Mouse (Mus musculus) adrenal gland, postnatal 4 days (tissue): ENCODE results near the gene Sun5. TPM values are rescaled to one million over a fixed set of nuclear protein-coding genes. Genes with fewer than 3 reads are reported as not detected.
"Not testable (repeated sequence)": the region's sequence is repeated elsewhere in the genome, so short reads cannot be mapped to it uniquely, and the experiment has no call there.

Experiments
- DNase-seq, 2 experiments: peaks; one replicate each; pipeline ENCODE4 v3.0.0; 2021 to 2022; ENCODE audit warnings: low spot score in 2 of 2, mixed read lengths in 2 of 2
- long read RNA-seq, 2 experiments: library from polyadenylated mRNA; stranded (forward); transcript quantifications; one replicate each; pipeline ENCODE4 v2.0.0; 2021
- total RNA-seq, 2 experiments: library from RNA; stranded (reverse); gene quantifications; 2 replicates each; pipeline ENCODE4 v1.2.3; 2021

Sun5 gene
- total RNA-seq = not detected
- long read RNA-seq, experiment 1 = 0 reads
- long read RNA-seq, experiment 2 = 0 reads

DNA sequence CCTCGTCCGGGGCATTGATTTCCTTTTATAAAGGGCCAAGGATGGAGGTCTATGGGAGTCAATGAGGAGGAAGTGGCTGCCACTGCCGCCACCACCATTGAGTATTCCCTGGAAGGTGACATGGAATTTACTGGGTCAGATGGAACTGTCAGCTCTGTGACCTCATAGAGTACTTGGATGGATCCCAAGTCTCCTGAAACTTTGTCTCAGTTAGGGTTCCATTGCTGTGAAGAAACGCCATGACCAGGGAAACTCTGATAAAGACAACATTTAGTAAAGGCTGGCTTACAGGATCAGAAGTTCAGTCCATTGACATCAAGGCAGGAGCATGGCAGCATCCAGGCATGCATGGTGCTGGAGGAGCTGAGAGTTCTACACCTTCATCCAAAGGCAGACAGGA, at the start of gene Sun5:
Gene Sun5, minus strand, starts transcription at position 101 of the 400 bp plus-strand sequence.
- DNase-seq = no peak

DNA sequence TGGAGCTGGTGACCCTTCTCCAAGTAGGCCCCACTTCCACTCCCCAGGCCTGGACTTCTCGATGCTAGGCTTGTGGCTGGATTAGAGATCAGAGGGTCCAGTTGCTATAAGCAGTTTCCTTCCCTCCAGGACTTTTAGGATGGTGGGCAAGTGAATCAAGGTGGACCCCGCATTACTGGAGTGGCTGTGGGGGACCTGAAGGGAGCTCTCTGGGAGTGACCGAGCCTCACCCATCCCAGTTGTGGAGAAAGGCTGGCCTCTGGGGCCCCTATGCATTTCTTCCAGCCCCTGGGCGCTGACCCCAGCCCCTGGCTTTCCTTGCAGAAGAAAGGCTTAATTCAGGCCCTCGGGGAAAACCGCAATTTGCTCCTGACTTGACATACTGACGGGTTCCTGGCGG, 47.0 kb upstream of the Sun5 start, which contains the start of gene Bpifb3:
Gene Bpifb3, plus strand, starts transcription at position 301 of the 400 bp plus-strand sequence.
- DNase-seq = no peak

DNA sequence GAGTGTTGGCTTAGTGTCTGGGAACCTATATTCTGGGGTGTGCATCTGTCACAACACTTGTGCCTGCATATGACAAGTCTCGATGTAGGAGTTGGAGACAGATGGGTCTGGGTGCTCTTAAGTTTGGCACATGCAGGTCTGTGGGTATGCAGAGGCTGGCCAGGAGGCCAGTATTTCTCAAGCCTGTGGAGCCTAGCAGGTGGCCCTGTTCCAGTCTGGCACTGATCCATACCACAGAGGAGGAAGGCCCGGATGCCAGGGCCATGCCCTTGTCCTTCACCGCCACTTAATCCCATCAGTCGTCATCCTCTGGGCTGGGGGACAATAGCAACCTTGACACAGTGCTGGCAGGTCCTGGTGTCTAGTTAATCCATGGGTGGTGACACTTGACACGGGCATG, 43.3 kb upstream of the Sun5 start:
- DNase-seq = peak; percentile 36 to 49

DNA sequence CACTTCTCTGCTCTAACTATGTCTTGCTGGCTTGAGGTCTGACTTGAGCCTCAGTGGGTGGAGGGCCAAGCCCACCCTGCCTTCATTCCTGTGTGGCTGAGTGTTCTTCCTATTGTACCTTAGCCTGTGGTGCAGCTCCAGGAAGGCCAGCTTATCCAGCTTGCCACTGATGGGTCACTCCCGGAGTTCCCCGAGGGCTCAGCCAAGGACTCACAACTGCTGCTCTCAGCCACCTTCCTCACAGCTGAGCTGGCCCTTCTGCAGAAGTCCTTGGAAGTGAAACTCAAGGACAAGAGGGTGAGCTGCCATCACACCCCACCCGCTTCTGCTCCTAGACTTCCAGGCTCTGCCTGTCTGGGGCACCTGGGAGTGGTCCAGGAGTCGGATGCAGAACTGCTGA, 35.7 kb upstream of the Sun5 start:
- DNase-seq = peak in 1 of 2 experiments; percentile 11

DNA sequence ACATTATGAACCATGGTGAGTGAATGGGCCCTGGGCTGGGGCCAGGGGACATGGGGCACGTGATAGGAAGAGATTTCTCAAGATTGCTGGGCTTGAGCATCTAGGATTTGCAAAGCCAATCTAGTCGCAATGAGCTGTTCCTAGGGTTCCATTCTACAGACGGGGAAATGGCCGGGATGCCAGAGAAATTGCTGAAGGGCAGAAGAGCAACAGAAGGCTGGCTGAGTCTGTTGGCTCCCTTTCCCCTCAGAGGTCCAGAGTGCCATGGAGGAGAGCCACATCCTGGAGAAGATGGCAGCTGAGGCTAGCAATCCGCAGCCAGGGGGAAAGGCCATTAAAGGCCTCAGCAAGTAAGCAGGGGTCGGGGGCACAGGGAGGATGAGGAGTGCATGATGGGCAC, 31.8 kb upstream of the Sun5 start:
- DNase-seq = no peak

DNA sequence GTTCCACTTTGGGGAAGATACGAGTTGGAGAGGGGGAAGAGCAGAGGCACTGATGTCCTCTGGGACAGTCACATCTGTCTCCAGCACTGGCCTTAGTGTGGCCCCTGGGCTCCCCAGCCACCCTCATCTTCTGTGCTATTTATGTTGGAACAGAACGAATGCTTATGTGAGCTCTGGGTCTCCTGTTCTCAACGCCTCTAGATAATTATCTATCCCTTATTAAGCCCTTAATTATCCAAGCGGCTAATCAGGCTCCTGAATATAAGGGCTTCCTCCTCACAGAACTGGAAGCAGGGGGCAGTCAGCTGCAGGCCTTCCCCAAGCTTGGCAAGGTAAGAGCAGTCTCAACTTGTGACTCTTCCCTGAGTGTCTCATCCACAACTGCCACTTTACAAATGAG, 29.2 kb upstream of the Sun5 start, which contains the start of gene Bpifb6:
Gene Bpifb6, plus strand, starts transcription at position 301 of the 400 bp plus-strand sequence.
- DNase-seq = no peak

DNA sequence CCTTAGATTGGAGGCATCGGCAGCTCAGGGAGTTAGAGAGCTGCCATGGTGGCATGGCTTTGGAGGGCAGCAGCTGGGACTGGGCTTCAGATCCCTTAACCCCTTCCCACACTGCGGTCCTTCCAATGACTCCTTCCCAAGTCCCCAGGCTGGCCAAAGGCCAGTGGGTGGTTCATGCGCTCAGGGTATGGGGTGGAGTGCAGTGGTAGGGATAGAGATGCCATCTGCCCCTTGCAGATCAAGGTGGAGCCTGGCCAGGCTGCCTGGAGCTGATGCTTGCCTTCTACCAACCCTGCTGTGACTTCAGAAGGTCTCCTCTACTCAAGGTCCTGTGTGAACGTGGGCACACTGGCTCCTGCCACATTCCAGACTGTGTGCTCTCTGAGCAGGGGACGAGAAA, 28.2 kb upstream of the Sun5 start:
- no peak for DNase-seq

DNA sequence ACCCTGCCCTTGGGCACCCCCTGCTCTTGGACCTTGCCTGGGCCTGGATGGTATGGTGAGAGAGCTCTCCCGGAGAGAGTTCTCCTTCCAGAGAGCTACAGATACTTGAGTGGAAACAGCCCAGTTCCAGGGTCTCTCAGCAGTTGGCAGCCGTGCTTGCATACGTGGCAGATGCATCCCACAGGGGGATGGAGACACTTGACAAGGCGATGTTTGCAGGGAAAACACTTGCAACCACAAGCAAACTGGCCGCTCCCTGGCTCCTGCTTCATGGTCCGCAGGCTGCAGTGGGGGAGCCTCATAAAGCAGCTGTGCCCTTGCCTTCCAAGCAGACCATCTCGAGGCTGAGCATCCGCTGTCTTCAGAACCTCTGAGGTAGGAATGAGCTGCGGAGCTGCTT, 3.9 kb upstream of the Sun5 start, which contains the start of gene Bpifb2:
Gene Bpifb2, plus strand, starts transcription at position 301 of the 400 bp plus-strand sequence.
- DNase-seq = no peak

DNA sequence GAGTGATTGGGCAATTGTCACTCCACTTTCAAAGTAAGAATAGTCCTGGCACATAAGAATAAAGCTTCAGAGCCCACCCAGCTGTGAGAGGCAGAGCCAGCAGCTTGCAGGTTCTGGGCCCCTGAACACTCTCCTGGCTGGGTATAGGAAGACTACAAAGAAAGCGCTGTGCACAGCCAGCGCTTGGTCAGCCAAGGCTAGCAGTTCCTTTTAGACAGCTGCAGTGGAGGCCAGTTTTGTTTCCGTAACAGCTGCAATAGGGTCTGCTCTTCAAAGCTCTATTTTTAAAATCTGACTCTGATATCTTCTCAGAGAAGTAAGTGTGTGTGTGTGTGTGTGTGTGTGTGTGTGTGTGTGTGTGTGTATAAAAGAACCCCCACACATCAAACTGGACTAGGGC, 8.9 kb downstream of the Sun5 start:
- DNase-seq = no peak

DNA sequence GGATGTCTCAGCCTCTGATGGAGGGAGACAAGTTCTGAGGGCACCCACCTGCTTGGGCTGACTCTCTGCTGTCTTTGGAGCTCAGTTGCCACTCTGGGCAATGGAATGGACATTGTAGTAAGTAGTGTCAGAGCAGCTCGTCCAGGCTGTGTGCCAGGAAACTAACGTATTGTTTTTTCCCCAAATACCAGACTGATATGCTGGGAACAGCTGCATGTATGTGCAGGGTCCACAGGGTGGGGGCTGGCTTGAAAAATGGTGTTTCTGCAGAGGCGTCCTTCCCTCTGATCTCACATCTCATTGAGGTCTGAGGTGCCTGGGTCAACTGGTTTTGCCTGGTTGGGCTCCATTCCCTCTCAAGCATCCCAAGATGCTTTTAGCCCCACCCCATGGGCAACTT, 10.2 kb downstream of the Sun5 start:
- DNase-seq = no peak

DNA sequence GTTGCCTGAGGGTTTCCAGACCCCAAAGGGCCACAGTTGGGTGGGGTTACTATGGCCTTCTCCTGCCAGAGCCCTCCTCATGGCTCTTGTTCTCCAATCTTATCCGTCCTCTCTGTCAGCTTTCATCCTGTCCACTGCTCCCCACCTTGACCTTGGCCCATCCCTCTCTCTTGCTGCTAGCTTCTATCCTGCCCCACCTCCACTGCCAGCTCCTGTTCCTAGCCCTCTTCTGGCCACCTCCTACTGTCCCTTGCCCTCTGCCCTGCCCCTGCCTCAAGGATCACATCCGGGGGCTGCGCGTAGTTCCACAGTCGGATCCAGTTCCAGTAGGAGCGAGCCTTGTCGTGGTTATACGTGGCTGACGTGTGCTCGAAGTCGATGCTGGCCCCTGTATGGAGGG, 10.6 kb downstream of the Sun5 start:
- DNase-seq = no peak

DNA sequence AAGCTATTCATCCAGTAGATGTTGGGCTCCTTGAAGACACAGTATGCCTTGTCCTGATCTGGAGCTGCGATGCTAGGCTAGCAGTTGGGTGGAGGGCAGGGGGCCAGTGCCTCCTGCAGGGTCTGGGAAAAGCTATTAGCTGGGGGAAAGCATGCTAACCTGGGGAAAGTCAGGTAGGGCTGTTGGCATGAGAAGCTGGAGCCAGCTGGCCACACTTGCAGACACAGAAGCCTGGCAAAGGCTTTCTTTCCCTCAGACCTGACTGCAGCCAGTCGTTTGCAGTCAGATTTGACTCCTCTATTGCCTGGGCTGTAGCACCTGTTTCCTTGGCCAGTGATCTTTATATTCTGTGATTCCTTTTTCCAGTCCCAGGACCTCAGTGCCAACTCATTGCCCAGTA, 11.3 kb downstream of the Sun5 start:
- no peak for DNase-seq

DNA sequence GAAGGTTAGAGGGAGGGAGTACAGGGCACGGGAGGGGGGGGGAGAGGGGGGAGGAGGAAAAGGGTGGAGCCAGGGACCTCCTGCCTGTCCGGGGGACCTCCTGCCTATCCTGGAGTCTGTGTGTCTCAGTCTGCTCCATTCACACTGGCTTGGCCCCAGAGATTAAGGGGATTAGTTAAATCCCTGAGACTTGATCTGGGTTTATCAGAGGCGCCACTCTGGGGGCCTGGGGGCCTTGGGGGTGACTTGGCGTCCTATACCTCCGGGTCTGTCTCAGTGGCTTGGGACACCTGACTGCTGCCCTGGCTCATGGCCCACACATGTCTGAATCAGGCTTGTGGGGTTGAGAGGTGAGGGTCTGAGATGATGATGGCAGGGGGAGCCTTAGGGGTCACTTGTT, 17.3 kb downstream of the Sun5 start:
- no peak for DNase-seq

DNA sequence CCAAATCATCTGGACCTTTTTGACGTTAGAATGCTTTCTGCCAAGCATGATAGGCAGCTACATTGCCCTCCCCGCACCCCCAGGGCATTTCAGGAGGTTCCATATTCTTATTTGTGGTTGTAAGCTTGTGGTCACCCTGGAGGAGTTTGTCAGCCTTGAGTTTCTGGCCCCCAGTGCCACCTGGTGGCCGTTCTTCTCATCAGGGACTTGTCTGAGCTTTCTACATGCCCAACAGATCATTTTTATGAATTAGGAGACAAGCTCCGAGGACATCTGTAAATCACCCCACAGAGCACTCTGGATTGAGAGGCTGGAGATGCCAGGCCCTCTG, 19.9 kb downstream of the Sun5 start:
- DNase-seq = peak in 1 of 2 experiments; percentile 29

DNA sequence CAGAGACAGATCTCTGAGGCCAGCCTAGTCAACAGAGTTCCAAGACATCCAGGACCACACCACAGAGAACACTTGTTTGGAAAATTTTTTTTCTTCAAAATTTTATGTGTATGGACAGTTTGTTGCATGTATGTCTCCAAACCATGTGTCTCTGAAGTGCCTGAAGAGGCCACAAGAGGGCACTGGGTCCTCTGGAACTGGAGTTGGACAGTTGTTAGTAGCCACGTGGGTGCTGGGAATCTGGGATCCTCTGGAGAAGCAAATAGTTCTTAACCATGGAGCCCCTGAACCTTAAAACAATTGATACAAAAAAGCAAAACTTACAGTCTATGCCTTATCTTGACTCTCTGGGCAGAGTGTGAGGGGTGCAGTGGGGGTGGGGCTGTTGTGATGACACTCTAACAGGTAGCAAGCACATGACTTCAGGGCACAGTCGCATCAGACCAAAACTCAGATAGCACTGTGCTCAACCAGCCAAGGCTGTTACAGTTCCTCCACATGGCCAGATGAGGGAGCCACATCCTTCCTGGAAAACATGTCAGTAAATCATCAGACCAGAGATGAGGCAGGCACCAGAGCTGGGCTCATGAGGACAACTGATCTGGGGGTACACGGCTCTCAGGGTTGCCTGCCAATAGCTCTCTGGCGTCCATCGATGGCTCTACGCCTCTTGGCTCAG, 20.4 kb downstream of the Sun5 start:
- no peak for DNase-seq

DNA sequence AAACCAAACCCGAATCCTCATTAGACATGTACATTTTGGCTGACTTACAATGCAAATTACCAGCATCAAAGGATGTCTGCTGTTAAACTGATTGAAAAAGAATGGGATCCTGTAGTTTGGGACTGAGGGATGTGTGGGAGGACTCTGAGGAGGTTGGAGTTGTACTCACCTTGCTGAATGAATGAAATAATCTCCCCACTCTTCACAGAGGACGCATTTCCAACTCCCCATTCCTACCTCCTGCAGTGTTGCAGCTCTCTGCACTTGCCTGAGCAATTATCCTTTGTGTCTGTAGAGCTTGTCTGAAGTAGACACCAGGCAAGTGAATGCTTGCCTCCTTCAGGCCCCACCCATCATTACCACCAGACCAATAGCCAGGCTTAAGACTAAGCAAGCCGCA, 22.5 kb downstream of the Sun5 start:
- no peak for DNase-seq

DNA sequence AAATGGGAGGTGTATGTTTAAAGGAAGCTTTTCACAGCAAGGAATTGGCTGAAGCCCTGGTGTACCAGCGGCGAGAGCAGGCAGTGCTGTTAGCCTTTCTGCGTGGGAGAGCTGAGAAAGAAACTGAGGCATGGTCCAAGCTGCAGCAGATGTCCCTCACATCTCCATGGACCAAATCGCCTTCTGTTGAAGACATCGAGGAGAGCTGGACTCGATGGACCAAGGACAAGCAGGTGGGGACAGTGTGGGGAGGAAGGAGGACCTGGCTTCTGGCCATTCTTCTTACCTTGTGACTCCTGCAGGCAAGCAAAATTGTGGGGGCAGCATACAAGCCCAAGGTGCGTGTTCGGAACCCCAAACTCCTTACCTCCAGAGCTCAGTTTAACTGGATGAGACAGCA, 28.0 kb downstream of the Sun5 start:
- no peak for DNase-seq

DNA sequence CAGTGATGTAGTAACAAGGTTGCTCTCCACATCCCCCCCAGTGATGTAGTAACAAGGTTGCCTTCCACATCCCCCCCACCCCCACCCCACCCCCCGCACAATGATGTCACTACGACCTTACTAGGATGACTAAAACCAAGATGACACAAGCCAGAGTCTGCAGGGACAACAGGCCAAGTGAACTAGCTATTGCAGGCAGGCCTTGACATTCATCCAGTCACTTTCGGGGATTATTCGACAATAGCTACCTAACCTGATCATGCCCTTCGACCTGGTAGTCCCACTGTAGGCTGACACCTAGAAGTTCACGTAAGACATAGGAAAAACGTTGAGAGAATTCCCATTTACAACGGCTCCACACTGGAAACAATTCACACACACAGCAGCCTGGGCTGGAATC, 37.6 kb downstream of the Sun5 start:
- DNase-seq = no peak

DNA sequence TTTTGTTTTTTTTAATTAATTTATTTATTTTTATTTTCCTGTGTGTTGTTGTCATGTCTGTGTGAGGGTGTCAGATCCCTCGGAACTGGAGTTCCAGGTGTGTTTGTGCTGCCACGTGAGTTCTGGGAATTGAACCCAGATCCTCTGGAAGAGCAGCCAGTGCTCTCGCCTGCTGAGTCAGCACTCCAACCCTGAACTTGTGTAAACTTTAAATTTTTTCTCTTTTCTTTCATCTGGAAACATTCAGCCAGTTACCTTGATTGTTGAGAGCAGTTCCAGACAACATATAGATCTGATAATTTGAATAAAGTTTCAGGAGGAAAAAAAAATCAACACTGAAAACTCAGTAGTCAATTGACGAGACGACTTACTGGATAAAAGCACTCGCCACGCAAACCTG, 42.2 kb downstream of the Sun5 start:
- no peak for DNase-seq

DNA sequence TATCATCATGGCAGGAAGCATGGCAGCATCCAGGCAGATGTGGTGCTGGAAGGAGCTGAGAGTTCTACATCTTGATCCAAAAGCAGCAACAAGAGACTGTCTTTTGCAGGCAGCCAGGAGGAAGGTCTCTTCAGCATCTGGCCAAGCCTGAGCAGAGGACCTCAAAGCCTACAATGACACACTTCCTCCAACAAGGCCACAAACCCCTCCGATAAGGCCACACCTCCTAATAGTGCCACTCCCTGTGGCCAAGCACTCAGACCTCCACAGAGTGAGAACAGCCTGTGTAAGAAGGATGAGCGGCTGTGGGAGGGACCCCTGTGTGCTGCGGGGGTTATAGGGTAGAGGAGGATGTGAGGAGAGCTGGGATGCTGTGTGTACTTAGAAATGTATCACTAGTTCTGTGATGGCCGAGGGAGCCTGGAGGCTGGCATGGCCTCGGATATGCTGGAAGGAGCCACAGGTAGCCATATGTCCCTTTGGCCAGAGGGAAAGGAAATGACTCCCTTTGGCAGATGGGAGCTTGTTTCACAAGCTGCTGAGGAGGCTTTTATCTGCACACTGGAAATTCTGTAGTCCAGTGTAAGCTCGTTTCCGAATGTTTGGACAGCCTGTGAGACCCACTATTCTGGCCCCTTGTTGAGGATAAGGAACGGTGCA, 43.6 kb downstream of the Sun5 start:
- DNase-seq = no peak

DNA sequence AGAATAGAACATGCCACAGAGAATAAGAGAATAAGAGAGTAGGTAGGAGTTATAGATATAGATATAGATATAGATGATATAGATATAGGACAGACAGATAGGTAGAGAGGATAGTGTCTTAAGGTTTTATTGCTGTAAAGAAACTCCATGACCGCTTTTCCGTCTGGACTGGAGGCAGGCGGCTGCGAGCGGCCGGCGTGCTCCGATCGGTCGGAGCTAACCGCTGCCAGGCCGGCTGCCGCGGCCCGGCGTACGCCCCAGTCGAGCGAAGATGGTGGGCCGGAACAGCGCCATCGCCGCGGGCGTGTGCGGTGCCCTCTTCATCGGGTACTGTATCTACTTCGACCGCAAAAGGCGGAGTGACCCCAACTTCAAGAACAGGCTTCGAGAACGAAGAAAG, 45.0 kb downstream of the Sun5 start:
- DNase-seq = not testable (repeated sequence)

DNA sequence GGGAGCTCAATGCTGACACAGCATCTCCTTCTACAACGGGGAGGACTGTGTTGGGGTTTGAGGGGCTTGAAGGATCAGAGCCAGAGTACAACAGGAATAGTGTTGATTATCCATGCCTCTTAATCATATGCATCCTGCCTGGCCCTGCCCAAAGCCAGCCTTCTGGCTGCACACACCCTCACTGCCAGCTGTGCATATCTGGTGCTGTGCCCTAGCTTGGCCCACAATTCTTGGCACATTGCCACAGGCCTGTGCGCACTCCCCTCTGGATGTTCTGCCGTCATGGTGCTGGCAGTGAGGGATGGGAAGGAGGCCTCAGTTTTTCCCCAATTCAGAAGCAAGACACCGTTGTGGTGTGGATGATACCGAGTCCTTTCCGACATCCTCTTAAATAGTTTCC, 46.3 kb downstream of the Sun5 start:
- no peak for DNase-seq

DNA sequence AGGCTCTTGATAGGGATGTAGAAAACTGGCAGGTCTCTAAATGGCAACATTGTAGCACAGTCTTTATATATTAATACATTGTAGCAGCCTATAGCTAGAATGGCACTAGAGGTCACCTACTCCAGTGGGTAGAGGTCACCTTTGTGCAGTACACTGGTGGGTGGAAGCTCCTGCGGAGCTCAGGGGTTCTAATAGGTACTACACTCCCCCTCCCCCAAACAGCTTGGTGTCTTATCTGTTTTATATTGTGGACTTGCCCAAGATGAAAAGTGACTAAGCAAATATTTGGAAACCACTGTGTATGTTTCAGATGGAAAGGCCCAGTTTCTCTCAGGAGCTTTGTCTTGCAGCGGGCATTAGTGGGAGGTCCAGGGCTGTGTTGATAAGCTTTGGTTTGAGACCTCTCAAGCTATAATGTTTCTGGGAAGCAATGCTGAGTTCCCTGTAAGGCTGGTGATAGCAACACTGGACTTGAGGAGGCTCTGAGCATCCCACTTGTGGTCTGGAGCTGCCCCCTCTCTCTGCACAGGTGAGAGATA, 48.8 kb downstream of the Sun5 start:
- DNase-seq = no peak
